Mouse (Mus musculus) forebrain, embryonic 10.5 days (tissue): ENCODE measurements around the gene Evl. TPM values are rescaled to one million over a fixed set of nuclear protein-coding genes. Genes with fewer than 3 reads are reported as not detected.
A peak's percentile ranks its signal among the peaks of the same experiment; 100 is the strongest.

Source experiments
- DNase-seq: peaks from one replicate; pipeline ENCODE4 v3.0.0-alpha.2; 2017; ENCODE audit warnings: low spot score; ENCODE audit errors: extremely low spot score
- H3K27ac ChIP-seq: fragments of 300-500 bp; sonication (generic); 2 replicates; pipeline ENCODE4 v1.5.1; 2016; ENCODE audit warnings: mild to moderate bottlenecking
- H3K27me3 ChIP-seq: fragments of 300-500 bp; sonication (generic); 2 replicates; pipeline ENCODE4 v1.6.1; 2016; ENCODE audit warnings: mild to moderate bottlenecking; ENCODE audit not compliant: poor library complexity, severe bottlenecking
- H3K36me3 ChIP-seq: fragments of 300-500 bp; sonication (generic); replicated peaks from 2 replicates; pipeline ENCODE4 v1.6.1; 2016; ENCODE audit warnings: mild to moderate bottlenecking, moderate library complexity
- H3K4me1 ChIP-seq: fragments of 300-500 bp; sonication (generic); 2 replicates; pipeline ENCODE4 v1.6.1; 2016
- H3K4me3 ChIP-seq: fragments of 300-500 bp; sonication (generic); 2 replicates; pipeline ENCODE4 v1.5.1; 2016; ENCODE audit warnings: mild to moderate bottlenecking, moderate library complexity
- H3K9me3 ChIP-seq: fragments of 300-500 bp; sonication (generic); 2 replicates; pipeline ENCODE4 v1.6.1; 2016; ENCODE audit warnings: mild to moderate bottlenecking, moderate library complexity
- WGBS: fragments of 180-500 bp; shearing (Covaris S2); methylation state at CpG from one replicate; pipeline ENCODE4 v1.1.7; 2016; 5-methylcytosine and 5-hydroxymethylcytosine counted together
- polyA plus RNA-seq: library from polyadenylated mRNA; unstranded; fragments of >200 nt; fragmentation: Nextera tagmentation; extraction: Ambion mirVana; gene quantifications from 2 replicates; pipeline ENCODE4 v1.2.1, GENCODE M21; 2016

Evl gene
- polyA plus RNA-seq, 1 experiment from 2014 or later = 55.2 TPM

DNA sequence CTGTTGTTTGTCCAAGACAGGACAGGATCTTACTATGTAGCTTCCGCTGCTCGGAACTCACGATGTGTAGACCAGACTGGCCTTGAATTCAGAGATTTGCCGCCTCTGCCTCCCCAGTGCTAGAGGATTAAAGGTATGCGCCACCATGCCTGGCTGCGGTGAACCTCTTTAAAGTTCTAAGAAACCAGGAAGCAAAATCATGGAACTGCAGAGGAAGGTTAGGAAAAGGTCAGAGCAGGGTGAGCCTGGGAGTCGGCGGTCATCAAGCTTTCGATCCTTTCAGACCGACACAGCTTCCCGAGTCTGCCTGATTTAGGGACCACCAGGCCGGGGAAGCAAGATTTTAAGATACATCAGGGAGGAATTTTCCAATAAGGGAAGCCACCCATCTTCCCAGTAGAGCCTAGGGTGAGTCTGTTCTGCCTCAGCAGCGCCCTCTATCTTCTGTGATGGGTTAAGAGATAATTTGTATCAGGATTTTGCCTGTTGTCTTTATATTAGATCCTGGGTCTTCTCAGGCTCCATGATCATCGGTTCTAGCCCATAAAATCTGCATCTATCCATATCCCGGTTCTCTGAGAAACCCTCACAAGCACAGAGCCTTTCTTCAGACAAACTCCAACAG, 7.2 kb upstream of the Evl start:
- Histone ChIP-seq H3K9me3 (peaks cover 9% of the 10 kb centered on the region), H3K36me3 (no peaks in the 10 kb centered on the region), H3K27me3 (0 out of 2 replicates have a peak, but pooled peaks cover under 1% of the 10 kb centered on the region), H3K4me1 (peaks cover 42% of the 10 kb centered on the region), H3K27ac (peak overlapping the region; percentile 83), H3K4me3 (peak overlapping the region; percentile 7; the same call in 1 of the 2 replicates)
- 72% methylated on average over 15 of the region's 15 CpGs for WGBS
- DNase-seq = no peak

DNA sequence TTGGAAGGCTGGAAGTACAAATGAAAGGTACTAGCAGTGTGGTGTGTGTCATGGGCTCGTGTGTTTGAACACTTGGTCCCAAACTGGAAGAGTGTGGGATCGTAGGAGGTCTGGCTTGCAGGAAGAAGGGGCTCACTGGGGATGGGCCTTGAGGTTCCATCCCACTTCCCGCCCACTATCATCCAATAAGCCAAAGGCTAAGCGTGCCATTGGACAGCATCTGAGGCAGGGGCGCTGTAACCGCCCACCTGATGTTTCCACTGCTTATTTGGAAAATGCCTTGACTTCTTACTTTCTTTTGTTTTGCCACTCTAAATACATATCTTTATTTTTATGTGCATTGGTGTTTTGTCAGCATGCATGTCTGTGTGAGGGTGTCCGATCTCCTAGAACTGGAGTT, 2.8 kb upstream of the Evl start:
- no peak overlapping the region for H3K4me3 ChIP-seq
- 84% methylated on average over 7 of the region's 7 CpGs for WGBS
- no peak overlapping the region for H3K27ac ChIP-seq
- H3K4me1 ChIP-seq = peaks cover 53% of the 10 kb centered on the region
- peaks cover 10% of the 10 kb centered on the region for H3K27me3 ChIP-seq
- no peak for DNase-seq
- no peaks in the 10 kb centered on the region for H3K36me3 ChIP-seq
- H3K9me3 ChIP-seq = peaks cover 9% of the 10 kb centered on the region

- Histone ChIP-seq H3K9me3 (peaks cover 3% of the 10 kb centered on the region; the same call in 1 of the 2 replicates), H3K4me1 (peaks cover 53% of the 10 kb centered on the region), H3K4me3 (no peak overlapping the region), H3K36me3 (no peaks in the 10 kb centered on the region), H3K27me3 (peaks cover 10% of the 10 kb centered on the region), H3K27ac (0 out of 2 replicates have a peak overlapping the region, but pooled peaks have one; percentile 20)
- no peak for DNase-seq
- WGBS = 48% methylated on average over 6 of the region's 6 CpGs
Observed at GRCm38 (mm10) chr12:108553079-108553478, 1.4 kb upstream of the Evl start.

GRCm38 (mm10) chr12:108554861-108555556, 489 bp downstream of the Evl start:
- Histone ChIP-seq H3K36me3 (no peaks in the 10 kb centered on the region), H3K27me3 (peaks cover 10% of the 10 kb centered on the region), H3K4me1 (peaks cover 70% of the 10 kb centered on the region), H3K4me3 (peak overlapping the region; percentile 98), H3K27ac (peak overlapping the region; percentile 96), H3K9me3 (no peaks in the 10 kb centered on the region)
- WGBS = under 1% methylated on average over 93 of the region's 100 CpGs
- no peak for DNase-seq

DNA sequence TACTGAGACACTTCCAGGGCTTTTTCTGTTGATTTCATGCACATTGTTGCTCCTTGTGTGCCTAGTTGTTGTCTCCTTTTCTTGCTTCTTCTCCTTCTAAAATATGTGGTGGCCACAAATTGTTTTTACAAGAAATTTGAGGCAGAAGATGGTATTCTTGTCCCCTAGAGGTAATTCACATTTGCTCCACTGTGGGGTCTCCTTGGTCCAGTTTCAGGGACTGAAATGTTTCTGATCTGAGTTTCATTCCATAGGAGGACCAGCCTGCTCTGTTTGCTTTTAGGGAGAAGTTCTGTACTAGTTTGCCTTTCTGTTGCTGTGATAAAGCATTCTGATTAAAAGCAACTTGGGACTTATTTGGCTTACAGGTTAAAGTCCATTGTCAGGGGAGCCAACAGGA, 3.7 kb downstream of the Evl start:
- Histone ChIP-seq H3K9me3 (no peaks in the 10 kb centered on the region), H3K4me3 (no peak overlapping the region), H3K27ac (no peak overlapping the region), H3K27me3 (peaks cover 1% of the 10 kb centered on the region), H3K36me3 (peaks cover 8% of the 10 kb centered on the region), H3K4me1 (peaks cover 65% of the 10 kb centered on the region)
- DNase-seq = no peak

DNA sequence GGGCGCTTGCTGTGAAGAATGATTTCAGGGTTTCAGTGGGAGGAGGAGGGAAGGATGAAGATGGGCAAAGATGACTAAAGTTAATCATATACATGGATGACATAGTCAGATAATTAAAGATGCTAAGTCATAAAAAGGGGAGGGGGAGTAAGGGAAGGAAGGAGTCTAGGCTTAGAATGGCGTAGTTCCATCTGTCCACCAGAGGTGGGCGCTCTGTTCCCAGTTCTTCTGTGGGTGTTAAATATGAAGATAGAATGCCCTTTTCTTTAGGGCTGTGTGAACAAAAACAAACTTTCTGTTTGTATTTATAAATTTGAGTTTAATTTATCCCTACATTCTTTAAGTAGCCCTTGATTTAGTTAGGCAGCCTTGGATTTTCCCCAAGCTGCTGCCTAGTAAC, 8.7 kb downstream of the Evl start:
- WGBS = 84% methylated on average over 3 of the region's 3 CpGs

DNA sequence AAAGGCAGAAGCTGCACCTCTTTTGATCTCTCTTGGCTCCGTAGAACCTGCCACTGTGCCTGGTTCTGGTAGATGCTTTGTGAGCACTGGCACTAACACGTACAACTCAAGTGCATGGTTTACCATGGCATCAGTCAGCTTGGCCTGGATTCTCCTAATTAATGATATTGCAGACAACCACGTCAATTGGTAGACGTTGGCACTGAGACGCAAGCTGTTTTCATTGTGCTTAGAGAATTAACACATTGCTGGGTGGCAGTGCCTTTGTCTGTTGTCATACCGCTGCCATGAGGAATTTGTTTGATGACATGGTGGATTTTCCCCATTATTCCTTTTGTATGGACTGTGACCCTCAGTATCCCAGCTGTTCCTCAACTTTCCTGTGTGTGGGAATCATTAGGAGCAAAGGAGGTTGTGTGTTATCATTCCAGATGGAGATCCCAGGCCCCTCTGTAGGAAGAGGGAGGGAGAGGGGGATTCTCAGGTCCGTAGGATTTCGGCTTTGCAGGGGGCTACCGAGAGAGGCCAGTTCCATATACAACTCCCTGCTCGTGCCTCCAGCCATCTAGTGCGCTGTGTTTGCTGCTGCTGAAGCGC, 10.5 kb downstream of the Evl start:
- WGBS = 59% methylated on average over 12 of the region's 12 CpGs
- no peak overlapping the region for H3K4me3 ChIP-seq
- peaks cover 32% of the 10 kb centered on the region for H3K4me1 ChIP-seq
- peaks cover 29% of the 10 kb centered on the region for H3K36me3 ChIP-seq
- no peaks in the 10 kb centered on the region for H3K27me3 ChIP-seq
- peak overlapping the region; percentile 27; the same call in 1 of the 2 replicates for H3K27ac ChIP-seq
- no peak for DNase-seq
- no peaks in the 10 kb centered on the region for H3K9me3 ChIP-seq

More for the DNA sequence above, 8.7 kb downstream of the Evl start:
- Histone ChIP-seq H3K36me3 (peaks cover 29% of the 10 kb centered on the region), H3K4me1 (peaks cover 48% of the 10 kb centered on the region), H3K27ac (no peak overlapping the region), H3K9me3 (no peaks in the 10 kb centered on the region), H3K4me3 (no peak overlapping the region), H3K27me3 (no peaks in the 10 kb centered on the region)
- no peak for DNase-seq

DNA sequence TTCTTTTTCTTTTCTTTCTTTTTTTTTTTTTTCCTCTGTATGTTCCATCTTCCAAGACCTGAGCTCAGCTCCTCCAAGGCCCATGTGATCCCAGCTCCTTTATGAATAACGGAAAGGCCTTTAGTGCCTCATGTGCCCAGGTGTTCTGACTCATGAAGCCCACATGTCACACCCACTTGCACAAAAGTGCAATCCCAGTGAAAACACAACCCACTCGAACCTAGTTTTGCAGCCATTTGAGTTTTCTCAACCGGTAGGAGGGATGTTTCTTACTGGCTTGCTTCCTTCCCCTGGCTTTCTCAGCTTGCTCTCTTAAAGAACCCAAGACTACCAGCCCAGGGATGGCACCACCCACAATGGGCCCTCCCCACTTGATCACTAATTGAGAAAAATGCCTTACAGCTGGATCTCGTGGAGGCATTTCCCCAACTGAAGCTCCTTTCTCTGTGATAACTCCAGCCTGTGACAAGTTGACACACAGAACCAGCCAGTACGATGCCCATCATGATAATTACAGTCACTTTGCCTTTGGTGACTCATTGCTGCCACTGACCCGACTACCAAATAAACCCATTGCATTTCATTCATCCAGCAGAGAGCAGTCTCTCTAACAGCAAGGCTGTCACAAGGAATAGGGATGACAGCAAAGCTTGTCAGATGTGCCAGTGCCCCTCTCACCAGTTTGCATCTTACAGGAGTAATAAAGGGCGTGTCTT, 24.8 kb downstream of the Evl start:
- WGBS = 84% methylated on average over 7 of the region's 7 CpGs
- no peak overlapping the region for H3K4me3 ChIP-seq
- no peaks in the 10 kb centered on the region; the same call in 1 of the 2 replicates for H3K9me3 ChIP-seq
- DNase-seq = no peak
- no peaks in the 10 kb centered on the region for H3K27me3 ChIP-seq
- no peak overlapping the region for H3K27ac ChIP-seq
- H3K36me3 ChIP-seq = peaks cover 62% of the 10 kb centered on the region
- no peaks in the 10 kb centered on the region for H3K4me1 ChIP-seq

GRCm38 (mm10) chr12:108583775-108584174, 29.3 kb downstream of the Evl start:
- Histone ChIP-seq H3K27ac (no peak overlapping the region), H3K36me3 (peaks cover 62% of the 10 kb centered on the region), H3K4me1 (no peaks in the 10 kb centered on the region), H3K9me3 (no peaks in the 10 kb centered on the region), H3K27me3 (no peaks in the 10 kb centered on the region), H3K4me3 (no peak overlapping the region)
- DNase-seq = no peak
- 96% methylated on average over 1 of the region's 1 CpGs for WGBS

- H3K27ac ChIP-seq = no peak overlapping the region
- H3K36me3 ChIP-seq = peaks cover 42% of the 10 kb centered on the region
- no peaks in the 10 kb centered on the region for H3K4me1 ChIP-seq
- no peak overlapping the region for H3K4me3 ChIP-seq
- WGBS = 91% methylated on average over 2 of the region's 2 CpGs
- H3K27me3 ChIP-seq = no peaks in the 10 kb centered on the region
- DNase-seq = no peak
- no peaks in the 10 kb centered on the region for H3K9me3 ChIP-seq
Observed at GRCm38 (mm10) chr12:108590131-108590530, 35.6 kb downstream of the Evl start.

- 88% methylated on average over 5 of the region's 5 CpGs for WGBS
- H3K4me1 ChIP-seq = no peaks in the 10 kb centered on the region
Observed at GRCm38 (mm10) chr12:108591586-108591985, 37.1 kb downstream of the Evl start.

GRCm38 (mm10) chr12:108592866-108593265, 38.3 kb downstream of the Evl start:
- 87% methylated on average over 6 of the region's 6 CpGs for WGBS
- Histone ChIP-seq H3K4me1 (no peaks in the 10 kb centered on the region), H3K27me3 (no peaks in the 10 kb centered on the region), H3K4me3 (no peak overlapping the region), H3K36me3 (peaks cover 31% of the 10 kb centered on the region), H3K9me3 (no peaks in the 10 kb centered on the region), H3K27ac (no peak overlapping the region)
- DNase-seq = no peak

More at GRCm38 (mm10) chr12:108591586-108591985, 37.1 kb downstream of the Evl start:
- no peaks in the 10 kb centered on the region for H3K9me3 ChIP-seq
- no peak overlapping the region for H3K4me3 ChIP-seq
- H3K27me3 ChIP-seq = no peaks in the 10 kb centered on the region
- H3K36me3 ChIP-seq = peaks cover 34% of the 10 kb centered on the region
- no peak for DNase-seq
- no peak overlapping the region for H3K27ac ChIP-seq
